Mouse (Mus musculus) embryonic fibroblast, embryonic 13.5 days (primary cell): Measurements from ENCODE around the gene Hivep3. TPM values are rescaled to one million over a fixed set of nuclear protein-coding genes. Genes with fewer than 3 reads are reported as not detected.

Source experiments
- H3K27ac ChIP-seq: 2 replicates; pipeline ENCODE4 v1.5.1; 2012; ENCODE audit warnings: low read length, control low read depth, inconsistent platforms; ENCODE audit not compliant: insufficient read depth
- H3K4me1 ChIP-seq: 2 replicates; pipeline ENCODE4 v1.6.1; 2011; ENCODE audit warnings: low read length; ENCODE audit not compliant: control insufficient read depth, insufficient read depth
- H3K4me3 ChIP-seq: 2 replicates; pipeline ENCODE4 v1.5.1; 2011; ENCODE audit warnings: mild to moderate bottlenecking, control low read depth, low read length; ENCODE audit not compliant: insufficient read depth
- CTCF ChIP-seq: IDR thresholded peaks from 2 replicates; pipeline ENCODE4 v1.5.1; 2011; ENCODE audit warnings: mild to moderate bottlenecking, control low read depth, low read length, moderate library complexity, borderline replicate concordance; ENCODE audit not compliant: insufficient read depth
- POLR2A ChIP-seq: IDR thresholded peaks from 2 replicates; pipeline ENCODE4 v1.6.1; 2011; ENCODE audit warnings: low read depth, mild to moderate bottlenecking, control low read depth, low read length, moderate library complexity
- polyA plus RNA-seq: library from polyadenylated mRNA; stranded (reverse); fragments of >200 nt; gene quantifications from 2 replicates; pipeline ENCODE4 v1.2.4, GENCODE M21; 2011; ENCODE audit warnings: low read depth; ENCODE audit not compliant: missing spikeins, insufficient read length

Hivep3 gene
- polyA plus RNA-seq, 1 experiment: 3.8 TPM

DNA sequence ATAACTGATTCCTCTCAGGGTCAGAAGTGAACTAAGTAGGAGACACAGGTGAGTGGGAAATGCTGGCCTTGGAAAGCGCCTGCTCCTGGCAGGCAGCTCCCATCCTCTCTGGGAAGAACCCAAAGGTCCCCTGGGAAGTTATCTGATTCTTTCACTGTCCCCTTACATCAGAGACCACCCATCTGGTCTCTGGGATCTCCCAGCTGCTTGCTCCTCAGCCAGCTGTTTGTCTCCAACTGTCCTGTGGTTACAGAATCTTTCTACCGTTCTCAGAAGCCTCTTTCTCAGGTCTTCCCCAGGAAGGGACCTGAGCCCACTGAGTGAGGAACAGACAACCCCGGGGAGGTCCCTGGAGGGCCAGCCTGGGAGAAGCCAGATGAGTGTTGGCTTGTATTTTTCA lies 288.8 kb downstream of the Hivep3 start:
- no peak overlapping the region for H3K4me3 ChIP-seq
- H3K27ac ChIP-seq: no peak overlapping the region
- TF ChIP-seq POLR2A: no peak
- TF ChIP-seq CTCF: no peak
- no peaks in the 10 kb centered on the region for H3K4me1 ChIP-seq

DNA sequence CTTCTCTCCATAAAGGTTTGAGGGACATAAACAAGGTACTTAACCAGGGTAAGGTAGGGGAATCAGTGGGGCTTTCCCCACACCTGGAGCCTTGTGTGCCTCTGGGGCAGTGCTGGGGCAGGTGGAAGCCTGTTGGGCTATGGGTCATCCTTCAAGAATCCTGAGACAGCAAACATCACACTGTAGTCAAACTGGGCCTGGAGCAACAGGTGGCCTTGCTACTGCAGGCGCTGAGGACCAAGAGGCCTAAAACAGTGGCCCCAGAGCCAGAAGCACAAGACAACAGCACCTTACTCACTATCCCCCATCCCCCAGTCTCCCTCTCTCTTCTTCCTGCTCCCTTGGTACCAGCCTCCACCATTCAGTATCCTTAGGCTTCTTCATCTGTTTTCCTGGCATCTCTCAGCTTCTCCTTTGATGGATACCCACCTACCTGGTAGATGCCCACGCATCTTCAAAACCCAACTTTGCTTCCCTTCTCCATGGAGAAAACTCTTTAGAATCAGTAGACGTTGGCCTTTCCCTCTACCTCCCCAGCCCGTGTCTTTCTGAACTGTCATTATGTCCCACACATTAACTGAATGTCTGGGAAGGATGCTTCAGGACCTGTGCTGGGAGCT lies 289.7 kb downstream of the Hivep3 start:
- H3K4me1 ChIP-seq: no peaks in the 10 kb centered on the region
- TF ChIP-seq CTCF: no peak
- TF ChIP-seq POLR2A: no peak
- no peak overlapping the region for H3K27ac ChIP-seq
- no peak overlapping the region for H3K4me3 ChIP-seq

DNA sequence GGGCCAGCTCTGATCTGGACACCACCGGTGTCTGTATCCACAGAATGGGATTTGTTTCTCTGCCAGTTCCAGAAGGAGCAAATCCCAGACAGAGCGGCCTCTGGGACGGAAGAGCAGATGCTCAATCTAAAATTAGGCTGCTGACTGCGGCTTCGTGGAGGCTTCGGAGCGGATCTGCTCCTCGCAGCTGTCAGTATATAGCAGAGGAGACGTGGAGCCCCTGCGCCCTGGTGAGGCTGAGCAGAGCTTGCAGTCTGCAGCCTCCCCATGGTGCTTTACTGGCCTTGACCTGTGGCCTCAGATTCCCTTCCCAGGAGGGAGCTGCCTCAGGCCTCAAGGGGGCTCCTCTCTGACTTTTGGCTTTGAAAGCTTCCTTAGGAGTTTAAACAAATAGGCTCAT lies 290.5 kb downstream of the Hivep3 start:
- Histone ChIP-seq H3K4me3 (no peak overlapping the region), H3K4me1 (no peaks in the 10 kb centered on the region), H3K27ac (no peak overlapping the region)
- TF ChIP-seq POLR2A (no peak), CTCF (no peak)

DNA sequence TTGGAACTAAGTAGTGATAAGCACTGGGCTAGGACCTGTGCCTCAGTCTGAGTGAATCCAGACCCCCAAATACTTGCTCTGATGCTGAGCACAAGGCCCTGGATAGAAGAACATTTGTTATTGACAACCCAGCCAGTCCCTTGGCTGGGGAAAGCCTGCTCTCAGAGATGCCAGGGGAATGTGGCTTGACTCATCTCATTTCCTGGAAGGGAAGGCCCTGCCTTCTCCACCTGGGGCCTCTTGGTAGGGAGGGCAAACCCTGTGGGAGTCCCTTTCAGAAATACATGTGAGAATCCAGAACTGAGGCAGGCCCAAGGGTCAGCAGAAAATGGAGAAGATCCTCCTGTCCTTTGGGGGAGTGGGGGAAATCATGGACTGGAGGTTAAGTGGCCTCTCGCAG lies 294.1 kb downstream of the Hivep3 start:
- H3K27ac ChIP-seq: no peak overlapping the region
- H3K4me1 ChIP-seq: peaks cover 8% of the 10 kb centered on the region; the same call in 1 of the 2 replicates
- H3K4me3 ChIP-seq: no peak overlapping the region
- TF ChIP-seq CTCF: no peak
- no peak for TF ChIP-seq POLR2A

DNA sequence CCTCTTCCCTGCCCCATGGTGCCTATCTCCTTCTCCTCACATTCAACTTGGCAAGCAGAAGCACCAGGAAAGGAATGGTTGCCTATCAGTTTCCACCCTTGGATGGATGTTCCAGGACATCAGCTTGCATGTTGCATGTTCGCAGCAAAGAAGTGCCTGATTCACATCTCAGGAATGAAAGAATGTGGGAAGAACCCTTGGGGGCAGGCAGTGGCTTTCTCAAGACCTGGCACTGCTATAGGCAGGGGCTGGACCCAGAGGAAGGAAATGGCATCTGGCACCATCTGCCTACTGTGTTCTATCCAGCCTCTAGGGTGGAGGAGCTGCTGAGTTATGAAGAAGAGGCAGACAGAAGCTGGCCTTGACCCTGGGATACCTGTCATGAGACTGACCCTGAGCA lies 296.4 kb downstream of the Hivep3 start:
- H3K4me3 ChIP-seq: no peak overlapping the region
- peaks cover 8% of the 10 kb centered on the region; the same call in 1 of the 2 replicates for H3K4me1 ChIP-seq
- no peak for TF ChIP-seq POLR2A
- no peak for TF ChIP-seq CTCF
- no peak overlapping the region for H3K27ac ChIP-seq

GRCm38 (mm10) chr4:120032320-120032983 lies 298.9 kb downstream of the Hivep3 start:
- Histone ChIP-seq H3K27ac (no peak overlapping the region), H3K4me3 (peak overlapping the region; percentile 55), H3K4me1 (peaks cover 8% of the 10 kb centered on the region; the same call in 1 of the 2 replicates)

DNA sequence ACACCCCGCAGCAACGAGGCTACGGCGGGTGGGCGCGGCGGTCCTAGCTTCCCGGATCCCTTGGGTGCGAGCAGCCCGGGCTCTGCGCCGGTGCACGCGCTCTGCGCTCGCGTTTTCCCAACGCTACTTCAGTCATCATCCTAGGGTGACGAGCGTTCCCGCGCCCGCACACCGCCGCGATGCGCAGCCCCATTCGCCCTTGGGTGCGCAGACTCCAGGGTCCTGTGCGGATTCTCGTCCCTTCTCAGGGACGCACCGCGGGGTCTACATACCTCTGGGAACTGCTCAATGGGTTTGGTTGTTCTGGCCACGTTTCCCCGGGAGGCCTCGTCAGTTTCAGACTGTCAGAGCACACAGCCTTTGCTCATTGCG lies 299.4 kb downstream of the Hivep3 start:
- TF ChIP-seq POLR2A (no peak), CTCF (no peak)
- peaks cover 8% of the 10 kb centered on the region; the same call in 1 of the 2 replicates for H3K4me1 ChIP-seq
- H3K4me3 ChIP-seq: peak overlapping the region; percentile 55
- no peak overlapping the region for H3K27ac ChIP-seq

More at GRCm38 (mm10) chr4:120032320-120032983, 298.9 kb downstream of the Hivep3 start:
- 0 out of 2 replicates have a peak, but pooled peaks have one; percentile 20 for TF ChIP-seq POLR2A
- TF ChIP-seq CTCF: no peak

DNA sequence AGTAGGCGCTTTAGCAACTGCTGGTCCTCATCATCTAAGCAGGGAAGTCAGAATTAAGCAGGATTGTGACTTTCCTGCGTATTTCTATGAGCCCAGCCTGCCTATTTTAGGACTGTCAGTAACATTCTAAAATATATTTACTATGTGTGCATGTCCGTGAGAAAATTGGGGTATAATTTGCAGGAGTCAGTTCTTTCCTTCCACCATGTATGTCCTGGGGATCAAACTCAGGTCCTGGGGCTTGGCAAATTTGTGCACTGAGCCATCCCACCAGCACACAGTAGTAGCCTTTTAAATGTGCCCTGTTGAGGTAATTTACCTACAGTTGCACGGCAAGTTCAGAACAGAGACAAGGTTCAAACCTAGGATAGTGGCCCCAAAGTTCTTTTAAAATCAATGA lies 302.7 kb downstream of the Hivep3 start:
- Histone ChIP-seq H3K4me3 (no peak overlapping the region), H3K27ac (no peak overlapping the region), H3K4me1 (no peaks in the 10 kb centered on the region)
- TF ChIP-seq POLR2A (no peak), CTCF (no peak)

DNA sequence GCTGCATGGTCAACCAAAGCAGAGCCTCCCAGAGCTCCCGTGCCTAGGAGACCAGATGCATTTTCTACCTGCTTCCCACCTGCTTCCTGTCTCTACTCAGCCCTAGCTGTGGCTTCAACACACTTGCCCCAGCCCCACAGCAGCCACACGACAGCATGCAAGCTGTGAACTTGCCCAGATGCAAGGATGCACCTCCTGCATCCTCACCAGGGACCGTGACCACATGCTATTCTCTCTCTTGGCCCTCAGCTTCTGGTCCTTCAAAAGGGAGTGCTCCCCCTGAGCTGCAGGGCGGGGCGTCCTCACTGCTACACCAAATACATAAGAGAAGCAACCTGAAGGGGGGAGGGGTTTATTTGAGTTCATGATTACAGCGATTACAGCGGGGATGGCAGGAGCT lies 303.4 kb downstream of the Hivep3 start:
- Histone ChIP-seq H3K4me1 (no peaks in the 10 kb centered on the region), H3K4me3 (no peak overlapping the region), H3K27ac (no peak overlapping the region)
- TF ChIP-seq CTCF: no peak
- no peak for TF ChIP-seq POLR2A

DNA sequence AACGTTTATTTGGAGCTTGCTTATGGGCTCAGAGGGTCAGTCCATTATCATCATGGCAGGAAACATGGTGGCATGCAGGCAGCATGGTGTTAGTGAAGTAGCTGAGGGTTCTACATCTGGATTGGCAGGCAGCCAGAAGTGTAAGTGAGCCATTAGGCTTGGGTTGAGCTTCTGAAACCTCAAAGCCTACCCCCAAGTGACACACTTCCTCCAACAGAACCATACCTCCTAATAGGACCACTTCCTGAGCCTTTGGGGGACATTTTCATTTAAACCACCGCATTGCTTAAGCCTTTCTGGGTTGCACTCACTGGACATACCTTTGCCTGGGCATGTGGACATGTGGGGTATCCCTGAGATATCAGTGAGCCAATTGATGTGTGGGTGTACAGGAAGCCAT lies 307.9 kb downstream of the Hivep3 start:
- H3K27ac ChIP-seq: no peak overlapping the region
- H3K4me3 ChIP-seq: no peak overlapping the region
- H3K4me1 ChIP-seq: no peaks in the 10 kb centered on the region
- TF ChIP-seq CTCF (no peak), POLR2A (no peak)

GRCm38 (mm10) chr4:120042480-120042879 lies 308.9 kb downstream of the Hivep3 start:
- Histone ChIP-seq H3K27ac (no peak overlapping the region), H3K4me3 (no peak overlapping the region), H3K4me1 (no peaks in the 10 kb centered on the region)
- TF ChIP-seq CTCF: no peak
- TF ChIP-seq POLR2A: no peak
